In genomic region chr7:97580843-97581214, GRCm38 (mm10) we compare ENCODE assay signal across 8 mouse cellular contexts. TPM values are rescaled to one million over a fixed set of nuclear protein-coding genes. Genes with fewer than 3 reads are reported as not detected.
DNase-seq lines count a peak whose midpoint lies in the region; ATAC-seq lines count a peak whose summit lies in the region.

No protein-coding gene starts in this region.

- H3K36me3 ChIP-seq in hindbrain, embryonic 11.5 days (ENCODE audit: control insufficient read depth, insufficient read depth, low read length) = no peaks in the 10 kb centered on the region

- DNase-seq in NIH3T3 (ENCODE audit: low read depth) = peak; percentile 85
- DNase-seq in cerebellum, adult 8-10 months = peak; percentile 74
- peak; percentile 74 to 88 for DNase-seq in frontal cortex, adult 2 months (ENCODE audit: extremely low spot score in 1 of 2, low spot score in 1 of 2)
- DNase-seq in hindbrain, embryonic 11.5 days (ENCODE audit: low spot score) = peak; percentile 84
- peak; percentile 69 to 76 for DNase-seq in layer of hippocampus, postnatal 10 days (ENCODE audit: low spot score in 2 of 2)
- DNase-seq in lung, postnatal 10 days = peak; percentile 90
- DNase-seq in retina, embryonic 14.5 days (ENCODE audit: low spot score) = peak; percentile 84
- peak; percentile 88 for DNase-seq in thymus, postnatal 4 days

- ATAC-seq in hindbrain, embryonic 11.5 days (ENCODE audit: low FRiP score) = peak; percentile 54

- no peaks in the 10 kb centered on the region for H3K9me3 ChIP-seq in hindbrain, embryonic 11.5 days (ENCODE audit: control insufficient read depth, low read length)

- peak overlapping the region; percentile 94 for H3K27ac ChIP-seq in hindbrain, embryonic 11.5 days (ENCODE audit: low read depth, low read length)

- peak overlapping the region; percentile 97 for H3K9ac ChIP-seq in hindbrain, embryonic 11.5 days (ENCODE audit: low read depth, low read length)

- under 1% methylated on average over 11 of the region's 11 CpGs for WGBS in hindbrain, embryonic 11.5 days

- H3K4me2 ChIP-seq in hindbrain, embryonic 11.5 days (replicated peaks; ENCODE audit: low read depth, low read length) = peak overlapping the region; percentile 74

- peak overlapping the region; percentile 95 for H3K4me3 ChIP-seq in hindbrain, embryonic 11.5 days (ENCODE audit: low read depth, low read length)

- H3K4me1 ChIP-seq in hindbrain, embryonic 11.5 days (replicated peaks; ENCODE audit: control insufficient read depth, insufficient read depth, low read length) = 0 out of 2 replicates have a peak, but pooled peaks cover 5% of the 10 kb centered on the region

- no peaks in the 10 kb centered on the region for H3K27me3 ChIP-seq in hindbrain, embryonic 11.5 days (ENCODE audit: control insufficient read depth, insufficient read depth, low read length)

RNA-seq across cellular contexts. Expression of gene Rsf1, which starts 1.1 kb away (rescaled TPM):
- 16.5 and 18.0 TPM in 2 replicates for polyA plus RNA-seq in frontal cortex, adult 2 months (2012; rRNA removed)
- 27.2 and 29.5 TPM in 2 replicates for polyA plus RNA-seq in hindbrain, embryonic 11.5 days (2014; fragmentation: Nextera tagmentation; extraction: Ambion mirVana)
- 10 to 100 TPM; 42.3 to 45.4 TPM for total RNA-seq in layer of hippocampus, postnatal 10 days (2021)

RNA-seq across cellular contexts. Expression of gene Aamdc, which starts 1.5 kb away (rescaled TPM):
- polyA plus RNA-seq in frontal cortex, adult 2 months (2012; rRNA removed) = 56.3 and 59.9 TPM in 2 replicates
- 38.7 and 39.7 TPM in 2 replicates for polyA plus RNA-seq in hindbrain, embryonic 11.5 days (2014; fragmentation: Nextera tagmentation; extraction: Ambion mirVana)
- 10 to 100 TPM; 40.2 to 42.0 TPM for total RNA-seq in layer of hippocampus, postnatal 10 days (2021)

Comparison
In these comparisons a context has a peak if more than half of its experiments do, and no peak if none do; other contexts are left out.
1. Peak in every context shown above with its lines: DNase-seq, ATAC-seq, H3K4me3 ChIP-seq and H3K27ac ChIP-seq.